Mouse (Mus musculus): ENCODE measurements around the gene Slit3. TPM values are rescaled to one million over a fixed set of nuclear protein-coding genes. Genes with fewer than 3 reads are reported as not detected.

The Slit3 gene
- total RNA-seq, 2 experiments from 2014 or later, result 9.3 to 9.8 TPM

GRCm38 (mm10) chr11:35122091-35122811 is 1.2 kb downstream of the Slit3 start:
- DNase-seq, result no peak
- intact Hi-C loops (cut with DNase I), result loop anchor here (10.0 kb wide), 1 partner anchor 543 kb away; no protein-coding TSS in a partner anchor

- intact Hi-C loops (cut with DNase I), result loop anchor here (10.0 kb wide), 1 partner anchor 540 kb away; no protein-coding TSS in a partner anchor
- no peak for DNase-seq
Measured at GRCm38 (mm10) chr11:35124489-35125107, 3.6 kb downstream of the Slit3 start.

- no peak for DNase-seq
- intact Hi-C loops (cut with DNase I), result loop anchor here (10.0 kb wide), 1 partner anchor 540 kb away; no protein-coding TSS in a partner anchor
Measured at GRCm38 (mm10) chr11:35125108-35125490, 4.1 kb downstream of the Slit3 start.

DNA sequence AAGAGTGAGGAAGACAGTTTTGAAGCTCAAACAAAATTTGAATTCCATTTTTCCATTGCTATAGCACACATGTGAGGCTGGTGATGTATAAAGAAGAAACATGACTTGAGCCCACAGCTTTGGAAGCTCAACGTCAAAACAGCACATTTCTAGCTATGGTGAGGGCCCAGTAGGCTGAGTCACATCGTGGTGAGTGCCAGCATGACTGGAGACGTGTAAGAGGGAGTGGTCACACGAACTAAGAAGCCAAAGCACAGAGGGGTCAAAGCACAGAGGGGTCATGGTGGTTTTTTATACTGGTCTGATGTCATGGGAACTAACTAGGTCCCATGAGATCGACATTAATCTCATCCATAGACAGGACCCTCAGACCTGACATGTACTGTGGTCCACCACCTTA is 10.7 kb downstream of the Slit3 start:
- intact Hi-C loops (cut with DNase I), result no loop called here
- no peak for DNase-seq

DNA sequence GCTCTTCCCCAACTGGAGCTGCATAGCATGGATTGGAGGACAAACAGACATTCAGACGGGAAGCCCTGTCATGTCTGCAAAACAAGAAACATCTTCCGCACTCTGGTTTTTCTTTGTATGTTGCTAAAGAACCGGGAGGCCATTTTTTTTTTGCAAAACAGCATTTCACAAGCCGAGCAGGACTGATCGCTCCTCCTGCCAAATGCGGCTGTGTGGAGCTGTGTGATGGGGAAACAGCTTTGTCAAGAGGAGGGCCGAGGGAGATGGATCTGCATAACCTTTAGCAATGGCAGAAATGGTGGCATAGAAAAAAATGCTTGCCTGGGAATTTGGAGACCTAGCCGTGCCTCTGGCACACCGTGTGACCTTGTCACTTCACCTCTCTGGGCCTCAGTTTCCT is 15.6 kb downstream of the Slit3 start:
- intact Hi-C loops (cut with DNase I), result no loop called here
- no peak for DNase-seq

- intact Hi-C loops (cut with DNase I), result no loop called here
Measured at GRCm38 (mm10) chr11:35140092-35140491, 19.1 kb downstream of the Slit3 start.

GRCm38 (mm10) chr11:35142202-35142601 is 21.2 kb downstream of the Slit3 start:
- no peak for DNase-seq
- intact Hi-C loops (cut with DNase I), result no loop called here

More at GRCm38 (mm10) chr11:35140092-35140491, 19.1 kb downstream of the Slit3 start:
- no peak for DNase-seq

DNA sequence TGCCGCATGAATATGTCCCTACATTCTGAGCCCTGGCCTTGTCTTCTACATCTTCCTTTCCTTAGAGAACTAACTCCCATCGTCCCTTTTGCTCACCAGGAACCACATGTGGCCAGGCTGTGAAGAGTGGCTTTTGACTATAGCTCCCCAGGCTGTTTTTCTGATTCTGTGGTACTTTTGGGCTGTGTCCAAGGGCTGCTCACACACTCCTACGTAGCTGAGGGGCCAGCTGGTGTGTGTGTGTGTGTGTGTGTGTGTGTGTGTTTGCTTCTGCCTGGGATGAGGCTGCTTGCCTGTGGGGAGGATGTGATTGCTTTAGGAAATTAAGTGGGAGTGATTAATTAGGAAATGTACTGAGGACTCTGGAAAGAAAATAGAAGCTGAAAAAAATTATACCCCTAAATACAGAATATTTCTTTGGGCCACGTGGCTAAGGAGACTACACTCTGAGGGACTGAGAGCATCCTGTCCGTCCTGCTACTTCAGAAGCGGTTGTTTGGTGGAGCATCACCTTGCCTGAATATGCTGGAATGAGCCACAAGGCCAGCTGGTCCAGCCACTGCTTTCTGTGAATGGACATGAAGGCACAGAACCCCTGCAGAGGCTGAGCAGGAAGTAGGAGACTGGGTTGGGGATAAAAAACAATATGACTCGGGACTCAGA is 21.8 kb downstream of the Slit3 start:
- no peak for DNase-seq
- intact Hi-C loops (cut with DNase I), result no loop called here

DNA sequence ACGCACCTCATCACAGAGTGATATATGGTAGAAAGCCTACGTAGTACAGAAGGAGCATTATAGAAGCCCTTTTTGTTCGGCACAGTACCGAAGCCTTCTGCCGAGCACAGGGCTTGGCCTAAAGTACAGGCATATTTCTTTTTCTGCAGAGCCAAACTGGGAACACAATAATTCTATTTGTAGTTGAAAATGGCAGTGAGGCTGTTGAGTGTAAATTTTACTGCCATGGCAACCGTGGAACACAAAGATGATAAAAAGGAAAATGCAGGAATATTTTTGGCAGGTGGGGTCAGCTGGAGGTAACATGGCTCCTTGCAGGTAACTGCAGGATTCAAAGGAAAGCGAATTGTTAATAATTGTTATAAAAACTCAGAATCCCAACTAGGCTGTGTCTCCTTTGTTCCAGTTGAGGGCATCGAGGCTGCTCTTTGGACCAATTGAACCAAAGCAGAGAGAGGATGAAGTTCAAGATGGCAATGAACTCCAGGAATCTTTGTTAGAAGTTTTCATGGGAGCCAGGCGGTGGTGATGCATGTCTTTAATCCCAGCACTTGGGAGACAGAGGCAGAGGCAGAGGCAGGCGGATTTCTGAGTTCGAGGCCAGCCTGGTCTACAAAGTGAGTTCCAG is 26.9 kb downstream of the Slit3 start:
- no peak for DNase-seq
- intact Hi-C loops (cut with DNase I), result no loop called here

DNA sequence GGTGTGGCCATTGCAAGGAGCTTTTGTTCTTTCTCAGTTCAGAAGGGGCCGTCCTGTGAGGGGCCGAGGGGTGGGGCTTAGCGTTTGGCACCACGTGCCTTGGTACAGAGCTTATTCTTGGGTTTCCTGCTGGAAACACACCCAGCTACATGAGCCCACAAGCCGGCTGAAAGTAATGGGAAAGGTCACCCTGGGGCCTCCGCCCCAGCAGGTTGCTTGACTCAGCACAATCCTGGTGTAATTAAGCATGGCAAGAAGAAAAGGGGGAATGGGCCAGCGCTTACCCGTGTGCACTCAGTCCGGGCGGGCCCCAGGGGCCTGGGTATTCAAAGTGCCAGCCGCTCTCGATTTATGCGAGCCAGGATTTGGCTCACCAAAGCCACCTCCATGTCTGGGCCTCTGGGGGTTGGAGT is 30.5 kb downstream of the Slit3 start:
- intact Hi-C loops (cut with DNase I), result no loop called here
- no peak for DNase-seq

DNA sequence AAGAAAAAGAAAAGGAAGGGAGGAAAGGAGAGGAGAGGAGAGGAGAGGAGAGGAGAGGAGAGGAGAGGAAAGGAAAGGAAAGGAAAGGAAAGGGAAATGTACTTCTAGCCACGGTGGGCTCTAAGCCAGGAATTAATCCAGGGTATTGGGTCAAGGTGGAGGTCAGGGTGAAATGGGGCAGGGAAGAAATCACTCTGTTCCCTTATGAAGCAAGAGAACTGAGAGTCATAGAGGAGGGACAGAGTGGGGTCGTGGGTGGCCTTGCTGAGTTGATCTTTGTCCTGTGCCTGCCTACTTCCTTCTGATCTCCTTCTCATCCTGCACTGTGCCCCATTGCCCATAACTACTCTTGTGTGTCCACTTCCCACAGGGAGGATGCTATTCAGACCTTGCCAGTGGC is 31.9 kb downstream of the Slit3 start:
- DNase-seq, result no peak
- intact Hi-C loops (cut with DNase I), result no loop called here

DNA sequence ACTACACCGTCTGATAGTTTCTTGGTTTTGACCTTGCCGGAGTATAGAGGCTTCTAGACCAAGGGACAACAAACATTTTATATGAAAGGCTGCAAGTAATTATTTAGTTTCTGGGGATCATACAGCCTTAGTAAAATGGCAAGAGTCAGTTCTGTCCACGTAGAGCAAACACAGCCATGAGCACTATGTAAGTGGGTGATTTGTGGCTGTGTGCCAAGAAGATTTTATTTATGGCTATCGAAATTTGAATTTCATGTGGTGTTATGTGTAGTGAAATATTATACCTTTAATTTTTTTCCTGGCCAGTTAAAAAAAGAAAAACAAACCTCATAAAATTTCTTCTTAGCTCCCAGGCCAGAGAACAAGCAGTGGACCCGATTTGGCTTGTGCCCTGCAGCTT is 33.4 kb downstream of the Slit3 start:
- intact Hi-C loops (cut with DNase I), result no loop called here
- DNase-seq, result no peak

DNA sequence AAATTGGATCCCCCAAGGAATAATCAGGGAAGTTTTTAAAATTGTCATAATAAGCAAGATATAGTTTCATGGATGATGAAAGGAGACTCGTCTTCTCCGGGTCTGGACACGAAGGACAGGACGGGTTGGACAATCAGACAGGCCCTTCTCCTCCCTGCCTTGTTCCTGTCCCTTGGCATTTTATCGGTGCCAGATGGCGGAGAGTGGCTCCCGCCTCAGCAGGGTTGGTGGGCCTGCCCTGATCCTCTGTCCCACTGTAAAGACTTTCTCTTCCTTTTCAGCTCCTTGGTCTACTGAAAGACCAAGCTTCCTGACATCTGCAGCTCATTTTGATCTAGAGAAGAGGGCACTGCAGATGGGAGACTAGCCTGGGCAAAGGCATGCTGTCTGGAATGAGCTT is 34.3 kb downstream of the Slit3 start:
- DNase-seq, result no peak
- intact Hi-C loops (cut with DNase I), result no loop called here

DNA sequence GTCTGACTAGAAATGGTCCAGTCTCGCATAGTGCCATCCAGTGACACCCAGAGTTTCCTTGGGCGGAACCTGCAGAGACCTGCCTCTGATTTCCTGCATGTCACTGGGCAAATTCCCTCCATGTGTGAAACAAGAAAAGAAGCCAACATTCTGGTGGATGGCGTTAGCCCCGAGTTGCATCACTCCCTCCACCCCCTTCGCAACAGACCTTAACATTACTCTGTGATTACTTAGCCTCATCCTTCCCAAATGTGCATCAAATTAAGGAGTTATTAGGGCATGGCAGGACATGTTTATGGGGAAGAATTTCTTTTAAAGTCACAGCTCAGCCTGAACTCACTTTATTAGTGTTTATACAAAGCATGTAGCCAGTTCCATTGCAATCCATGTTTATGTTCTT is 35.7 kb downstream of the Slit3 start:
- intact Hi-C loops (cut with DNase I), result no loop called here
- DNase-seq, result no peak

- DNase-seq, result no peak
- intact Hi-C loops (cut with DNase I), result no loop called here
Measured at GRCm38 (mm10) chr11:35160682-35161211, 39.7 kb downstream of the Slit3 start.

DNA sequence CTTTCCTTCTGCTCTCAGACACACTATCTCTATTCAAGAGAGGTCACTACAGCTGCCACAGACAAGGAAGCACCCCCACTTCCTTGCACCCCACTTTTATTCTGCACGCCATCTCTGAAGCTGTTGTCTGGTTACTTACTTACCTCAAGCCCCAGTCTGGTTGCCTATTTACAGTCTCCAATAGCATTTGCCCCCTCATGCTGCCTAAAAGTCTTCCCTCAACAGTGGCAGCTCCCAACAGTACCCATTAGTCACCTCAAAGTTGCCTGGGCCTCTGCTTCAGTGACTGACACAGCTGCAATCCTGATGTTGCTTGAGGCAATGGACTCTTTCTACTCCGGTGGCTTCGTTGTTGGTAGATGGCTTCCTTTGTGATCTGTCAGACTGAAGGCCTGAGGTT is 42.4 kb downstream of the Slit3 start:
- no peak for DNase-seq
- intact Hi-C loops (cut with DNase I), result no loop called here

DNA sequence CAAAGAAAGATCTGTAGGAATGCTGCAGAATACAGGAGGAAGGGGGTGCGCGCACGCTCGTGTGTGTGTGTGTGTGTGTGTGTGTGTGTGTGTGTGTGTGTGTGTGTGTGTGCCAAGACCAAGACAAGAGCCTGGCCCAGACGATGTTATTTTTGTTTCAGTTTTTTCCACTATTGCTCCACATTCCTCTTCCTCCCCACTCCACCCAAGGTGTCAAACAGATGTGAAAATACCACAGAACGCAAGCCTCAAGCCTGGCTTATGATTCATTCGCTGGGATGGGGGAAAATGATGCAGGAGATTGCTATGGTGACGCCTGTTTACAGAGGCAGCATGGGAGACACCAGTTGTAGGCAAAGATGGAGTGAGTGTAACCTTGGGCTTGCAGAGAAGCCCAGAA is 46.2 kb downstream of the Slit3 start:
- intact Hi-C loops (cut with DNase I), result no loop called here

GRCm38 (mm10) chr11:35171505-35171904 is 50.5 kb downstream of the Slit3 start:
- intact Hi-C loops (cut with DNase I), result no loop called here
- DNase-seq, result no peak

More for the DNA sequence above, 46.2 kb downstream of the Slit3 start:
- DNase-seq, result no peak

GRCm38 (mm10) chr11:35177564-35177963 is 56.5 kb downstream of the Slit3 start:
- intact Hi-C loops (cut with DNase I), result no loop called here
- no peak for DNase-seq

DNA sequence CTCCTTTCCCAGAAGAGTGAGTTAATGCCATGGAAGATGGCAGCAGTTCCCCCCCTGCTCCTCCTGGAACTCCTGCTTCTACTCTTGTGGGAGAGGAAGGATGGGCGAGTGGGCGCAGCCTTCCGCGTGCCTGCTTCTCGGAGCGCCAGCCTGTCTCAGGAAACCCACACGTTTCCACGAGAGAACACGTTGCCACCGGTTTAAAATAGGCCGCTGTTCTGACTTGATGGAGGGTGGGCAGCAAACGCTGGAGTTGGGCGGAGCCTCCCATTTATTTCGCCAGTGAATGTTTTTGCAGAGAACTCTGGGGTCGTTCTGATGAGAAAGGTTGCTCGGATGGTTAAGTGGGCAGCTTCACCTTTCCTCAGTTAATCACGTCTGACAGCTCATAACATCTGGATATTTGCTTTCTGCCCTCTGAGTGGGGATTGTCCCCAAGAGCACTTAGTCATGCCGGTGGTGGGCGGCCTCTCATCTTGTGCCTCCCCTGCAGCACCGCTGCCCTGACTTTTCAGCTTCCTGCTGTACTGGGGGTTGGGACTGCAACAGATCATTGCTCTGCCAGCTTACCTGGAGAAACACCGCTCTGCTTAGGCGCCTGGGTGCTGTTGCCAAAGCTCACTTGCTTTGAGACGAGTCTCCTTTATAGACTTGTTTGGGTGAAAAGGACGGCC is 57.3 kb downstream of the Slit3 start:
- DNase-seq, result no peak
- intact Hi-C loops (cut with DNase I), result no loop called here

Data from gastrocnemius, postnatal 36 days (tissue).